Mouse (Mus musculus) inflammation-experienced regulatory T-cells, adult 16 weeks (primary cell): ENCODE measurements around the gene Msmb. TPM values are rescaled to one million over a fixed set of nuclear protein-coding genes. Genes with fewer than 3 reads are reported as not detected.

Source experiments
- polyA plus RNA-seq: library from polyadenylated mRNA; unstranded; fragments of 100-300 nt; shearing (Covaris generic); gene quantifications from one replicate; pipeline ENCODE4 v1.2.1, GENCODE M21; 2017

The Msmb gene
- polyA plus RNA-seq = not detected

DNA sequence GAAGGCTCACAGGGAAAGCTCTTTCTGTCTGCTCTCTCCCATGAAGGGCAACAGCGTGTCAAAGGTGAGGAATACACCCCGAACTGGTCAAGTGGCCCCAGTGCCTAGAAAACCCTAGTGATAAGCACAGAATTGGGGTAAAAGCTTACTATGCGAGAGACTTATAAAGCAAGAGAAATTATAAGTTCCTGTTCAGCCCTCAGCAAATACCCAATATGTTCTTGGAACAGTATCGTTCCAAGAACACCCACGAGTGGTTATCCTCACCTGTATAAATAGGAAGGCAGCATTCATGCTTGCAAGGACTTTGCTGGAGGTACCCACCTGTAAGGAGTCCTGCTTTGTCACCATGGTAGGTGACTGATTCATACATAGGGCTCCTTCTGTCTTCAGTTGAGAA is at the start of gene Msmb:
Gene Msmb (plus strand): TSS at position 301 of the 400 bp plus-strand sequence.

DNA sequence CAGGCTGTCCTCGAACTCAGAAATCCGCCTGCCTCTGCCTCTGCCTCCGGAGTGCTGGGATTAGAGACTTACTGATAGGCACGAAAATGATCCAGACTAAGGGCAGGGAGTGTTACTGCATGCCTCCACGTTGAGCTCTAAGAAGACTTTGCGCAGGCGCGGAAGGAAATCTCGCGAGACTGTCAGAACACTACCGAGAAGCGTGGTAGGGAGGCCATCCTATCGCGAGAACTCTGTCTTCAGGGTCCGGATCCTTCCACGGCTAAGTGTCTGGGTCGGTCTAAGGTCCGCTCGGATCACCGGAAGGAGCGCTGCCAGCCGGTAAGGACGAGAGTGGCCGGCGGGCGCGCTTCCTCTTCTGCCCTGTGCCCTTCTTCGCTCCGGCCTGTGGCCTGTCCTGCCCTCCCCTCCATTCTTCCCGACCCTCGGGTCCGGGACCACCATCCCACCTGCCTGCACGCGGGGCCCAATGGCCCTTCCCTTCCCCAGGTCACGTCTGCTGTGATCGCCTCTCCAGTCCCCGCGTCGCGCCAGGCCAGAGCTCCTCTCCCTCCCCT is 17.9 kb downstream of the Msmb start, which contains the start of gene Ncoa4:
Gene Ncoa4 (plus strand): TSS at position 176 of the 557 bp plus-strand sequence.

DNA sequence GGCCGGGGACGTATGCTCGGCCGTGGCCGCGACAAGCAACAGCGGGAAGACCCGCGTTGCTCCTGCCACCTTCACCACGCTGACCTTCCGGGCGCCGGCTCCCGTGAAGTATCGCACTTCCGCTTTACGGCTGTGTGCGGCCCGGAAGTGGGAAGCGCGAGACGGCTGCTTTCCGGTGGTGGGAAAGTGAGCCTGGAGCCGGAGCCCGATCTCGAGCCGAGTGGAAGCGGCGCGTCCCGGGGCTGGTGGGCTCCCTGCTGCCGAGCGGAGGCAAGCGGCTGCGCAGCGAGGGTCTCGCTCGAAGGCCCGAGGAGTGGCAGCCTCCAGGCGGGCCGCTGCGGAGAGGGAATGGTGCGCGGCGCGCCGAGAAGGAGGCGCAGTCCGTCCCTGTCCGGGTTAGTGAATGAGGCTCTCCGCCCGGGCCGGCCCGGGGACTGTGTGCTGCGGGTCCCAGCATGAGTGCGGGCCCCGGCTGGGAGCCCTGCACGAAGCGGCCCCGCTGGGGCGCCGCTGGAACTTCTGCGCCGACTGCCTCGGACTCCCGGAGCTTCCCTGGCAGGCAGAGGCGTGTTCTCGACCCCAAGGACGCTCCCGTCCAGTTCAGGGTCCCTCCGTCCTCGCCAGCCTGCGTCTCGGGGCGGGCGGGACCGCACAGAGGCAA is 60.1 kb downstream of the Msmb start, which contains the start of the genes Timm23 and Parg:
Gene Timm23 (minus strand): TSS at position 108 of the 661 bp plus-strand sequence.
Gene Parg (plus strand): TSS at position 159 of the 661 bp plus-strand sequence.

Other genes with a start within 250 kb of the Msmb start
- gene Galnt15, start 113.0 kb upstream of the Msmb start, polyA plus RNA-seq = 0.06 TPM
- gene Oxnad1, start 56.6 kb upstream of the Msmb start, polyA plus RNA-seq = 33.3 TPM
- gene Dph3, start 56.3 kb upstream of the Msmb start, polyA plus RNA-seq = 85.9 TPM
- gene Ncoa4, start 17.8 kb downstream of the Msmb start, polyA plus RNA-seq = 122 TPM
- gene Timm23, start 59.9 kb downstream of the Msmb start, polyA plus RNA-seq = 127 TPM
- gene Parg, start 59.9 kb downstream of the Msmb start, polyA plus RNA-seq = 48.6 TPM
- 0.09 TPM for gene Ogdhl, start 180.0 kb downstream of the Msmb start, polyA plus RNA-seq
- gene 1700024G13Rik, start 246.4 kb downstream of the Msmb start, polyA plus RNA-seq = not detected